Mouse (Mus musculus): ENCODE measurements around the gene Uqcc1. TPM values are rescaled to one million over a fixed set of nuclear protein-coding genes. Genes with fewer than 3 reads are reported as not detected.
A peak's percentile ranks its signal among the peaks of the same experiment; 100 is the strongest.

Gene Uqcc1
- polyA plus RNA-seq, 2 experiments: 17.4 to 25.6 TPM

GRCm38 (mm10) chr2:155804053-155804452 lies 126.1 kb downstream of the Uqcc1 start:
- WGBS (ENCODE audit: insufficient replicate concordance): 41% methylated on average over 5 of the region's 5 CpGs
- Histone ChIP-seq H3K27me3 (ENCODE audit: control insufficient read depth, insufficient read depth, low read length) (no peaks in the 10 kb centered on the region; the same call in 1 of the 2 replicates), H3K9me3 (ENCODE audit: control insufficient read depth, low read length) (no peaks in the 10 kb centered on the region), H3K4me2 (ENCODE audit: low read depth) (no peak overlapping the region), H3K9ac (replicated peaks) (no peak overlapping the region), H3K36me3 (replicated peaks; ENCODE audit: control insufficient read depth, insufficient read depth, low read depth) (no peaks in the 10 kb centered on the region), H3K27ac (no peak overlapping the region), H3K4me1 (replicated peaks; ENCODE audit: control insufficient read depth in 2 of 2, insufficient read depth in 2 of 2, low read length in 1 of 2) (no peaks in the 10 kb centered on the region), H3K4me3 (ENCODE audit: insufficient read depth in 1 of 2, low read depth in 2 of 2, low read length in 2 of 2) (no peak overlapping the region)
- TF ChIP-seq CTCF (IDR thresholded peaks at IDR 0.05; ENCODE audit: low read depth) (no peak), EP300 (IDR thresholded peaks at IDR 0.05; ENCODE audit: low read depth) (no peak)
- ATAC-seq (ENCODE audit: insufficient read depth) (no peak), DNase-seq (ENCODE audit: low read depth in 3 of 3, low spot score in 3 of 3) (no peak)

GRCm38 (mm10) chr2:155802761-155803160 lies 127.3 kb downstream of the Uqcc1 start:
- 42% methylated on average over 3 of the region's 3 CpGs for WGBS (ENCODE audit: insufficient replicate concordance)
- no peaks in the 10 kb centered on the region for H3K36me3 ChIP-seq (replicated peaks; ENCODE audit: control insufficient read depth, insufficient read depth, low read depth)
- H3K9ac ChIP-seq (replicated peaks): no peak overlapping the region
- no peak overlapping the region for H3K4me2 ChIP-seq (ENCODE audit: low read depth)
- no peaks in the 10 kb centered on the region; the same call in 1 of the 2 replicates for H3K27me3 ChIP-seq (ENCODE audit: control insufficient read depth, insufficient read depth, low read length)
- no peak overlapping the region for H3K4me3 ChIP-seq (ENCODE audit: insufficient read depth in 1 of 2, low read depth in 2 of 2, low read length in 2 of 2)
- H3K27ac ChIP-seq: no peak overlapping the region
- H3K4me1 ChIP-seq (replicated peaks; ENCODE audit: control insufficient read depth in 2 of 2, insufficient read depth in 2 of 2, low read length in 1 of 2): no peaks in the 10 kb centered on the region
- TF ChIP-seq CTCF (IDR thresholded peaks at IDR 0.05; ENCODE audit: low read depth) (peak; percentile 67), EP300 (IDR thresholded peaks at IDR 0.05; ENCODE audit: low read depth) (no peak)
- ATAC-seq (ENCODE audit: insufficient read depth) (no peak), DNase-seq (ENCODE audit: low read depth in 3 of 3, low spot score in 3 of 3) (peak in 1 of 3 experiments; percentile 16)
- H3K9me3 ChIP-seq (ENCODE audit: control insufficient read depth, low read length): no peaks in the 10 kb centered on the region

- Histone ChIP-seq H3K4me2 (ENCODE audit: low read depth) (no peak overlapping the region), H3K9ac (replicated peaks) (no peak overlapping the region), H3K36me3 (replicated peaks; ENCODE audit: control insufficient read depth, insufficient read depth, low read depth) (no peaks in the 10 kb centered on the region), H3K27ac (no peak overlapping the region), H3K4me1 (replicated peaks; ENCODE audit: control insufficient read depth in 2 of 2, insufficient read depth in 2 of 2, low read length in 1 of 2) (no peaks in the 10 kb centered on the region), H3K9me3 (ENCODE audit: control insufficient read depth, low read length) (no peaks in the 10 kb centered on the region), H3K27me3 (ENCODE audit: control insufficient read depth, insufficient read depth, low read length) (no peaks in the 10 kb centered on the region), H3K4me3 (ENCODE audit: insufficient read depth in 1 of 2, low read depth in 2 of 2, low read length in 2 of 2) (no peak overlapping the region)
- no peak for DNase-seq (ENCODE audit: low read depth in 3 of 3, low spot score in 3 of 3)
- TF ChIP-seq CTCF (IDR thresholded peaks at IDR 0.05; ENCODE audit: low read depth) (no peak), EP300 (IDR thresholded peaks at IDR 0.05; ENCODE audit: low read depth) (no peak)
- no peak for ATAC-seq (ENCODE audit: insufficient read depth)
- 41% methylated on average over 3 of the region's 3 CpGs for WGBS (ENCODE audit: insufficient replicate concordance)
Observed at GRCm38 (mm10) chr2:155798613-155799012, 131.5 kb downstream of the Uqcc1 start.

Other genes with a start within 250 kb of the Uqcc1 start
- 37.3 and 37.7 TPM in 2 replicates for gene Trpc4ap, start 237.9 kb downstream of the Uqcc1 start, polyA plus RNA-seq (2012; rRNA removed)
- gene Trpc4ap, start 237.9 kb downstream of the Uqcc1 start, polyA plus RNA-seq (2014; fragmentation: Nextera tagmentation; extraction: Ambion mirVana): 44.7 and 48.7 TPM in 2 replicates
- gene Edem2, start 200.8 kb downstream of the Uqcc1 start, polyA plus RNA-seq (2012; rRNA removed): 12.0 and 13.9 TPM in 2 replicates
- 21.2 and 22.6 TPM in 2 replicates for gene Edem2, start 200.8 kb downstream of the Uqcc1 start, polyA plus RNA-seq (2014; fragmentation: Nextera tagmentation; extraction: Ambion mirVana)
- gene Gm17581, start 194.4 kb downstream of the Uqcc1 start, polyA plus RNA-seq (2012; rRNA removed): not detected in 2 replicates
- gene Gm17581, start 194.4 kb downstream of the Uqcc1 start, polyA plus RNA-seq (2014; fragmentation: Nextera tagmentation; extraction: Ambion mirVana): not detected in 2 replicates
- 0.56 and 0.93 TPM in 2 replicates for gene Procr, start 179.2 kb downstream of the Uqcc1 start, polyA plus RNA-seq (2012; rRNA removed)
- 0.56 and 0.74 TPM in 2 replicates for gene Procr, start 179.2 kb downstream of the Uqcc1 start, polyA plus RNA-seq (2014; fragmentation: Nextera tagmentation; extraction: Ambion mirVana)
- gene Mmp24, start 155.0 kb downstream of the Uqcc1 start, polyA plus RNA-seq (2012; rRNA removed): 0.01 and 0.06 TPM in 2 replicates
- gene Mmp24, start 155.0 kb downstream of the Uqcc1 start, polyA plus RNA-seq (2014; fragmentation: Nextera tagmentation; extraction: Ambion mirVana): not detected in 2 replicates
- gene BC029722, start 110.9 kb downstream of the Uqcc1 start, polyA plus RNA-seq (2012; rRNA removed): 3.7 and 5.0 TPM in 2 replicates
- gene BC029722, start 110.9 kb downstream of the Uqcc1 start, polyA plus RNA-seq (2014; fragmentation: Nextera tagmentation; extraction: Ambion mirVana): 2.6 and 2.7 TPM in 2 replicates
- gene Eif6, start 103.4 kb downstream of the Uqcc1 start, polyA plus RNA-seq (2012; rRNA removed): 40.9 and 62.4 TPM in 2 replicates
- 128 TPM in 2 replicates for gene Eif6, start 103.4 kb downstream of the Uqcc1 start, polyA plus RNA-seq (2014; fragmentation: Nextera tagmentation; extraction: Ambion mirVana)
- not detected in 2 replicates for gene Fam83c, start 95.5 kb downstream of the Uqcc1 start, polyA plus RNA-seq (2012; rRNA removed)
- gene Fam83c, start 95.5 kb downstream of the Uqcc1 start, polyA plus RNA-seq (2014; fragmentation: Nextera tagmentation; extraction: Ambion mirVana): 0.05 and 0.09 TPM in 2 replicates
- not detected in 2 replicates for gene Gm15557, start 10.4 kb upstream of the Uqcc1 start, polyA plus RNA-seq (2012; rRNA removed)
- not detected in 2 replicates for gene Gm15557, start 10.4 kb upstream of the Uqcc1 start, polyA plus RNA-seq (2014; fragmentation: Nextera tagmentation; extraction: Ambion mirVana)
- 0.02 and 0.09 TPM in 2 replicates for gene Gdf5, start 15.1 kb upstream of the Uqcc1 start, polyA plus RNA-seq (2012; rRNA removed)
- not detected in 2 replicates for gene Gdf5, start 15.1 kb upstream of the Uqcc1 start, polyA plus RNA-seq (2014; fragmentation: Nextera tagmentation; extraction: Ambion mirVana)
- gene Cep250, start 26.1 kb upstream of the Uqcc1 start, polyA plus RNA-seq (2012; rRNA removed): 6.0 and 9.8 TPM in 2 replicates
- gene Cep250, start 26.1 kb upstream of the Uqcc1 start, polyA plus RNA-seq (2014; fragmentation: Nextera tagmentation; extraction: Ambion mirVana): 7.4 and 9.3 TPM in 2 replicates
- gene 6430550D23Rik, start 77.7 kb upstream of the Uqcc1 start, polyA plus RNA-seq (2012; rRNA removed): 1.6 and 2.1 TPM in 2 replicates
- 0.41 and 1.9 TPM in 2 replicates for gene 6430550D23Rik, start 77.7 kb upstream of the Uqcc1 start, polyA plus RNA-seq (2014; fragmentation: Nextera tagmentation; extraction: Ambion mirVana)
- 72.8 and 90.2 TPM in 2 replicates for gene Ergic3, start 77.7 kb upstream of the Uqcc1 start, polyA plus RNA-seq (2012; rRNA removed)
- 95.7 and 98.0 TPM in 2 replicates for gene Ergic3, start 77.7 kb upstream of the Uqcc1 start, polyA plus RNA-seq (2014; fragmentation: Nextera tagmentation; extraction: Ambion mirVana)
- gene Fer1l4, start 122.6 kb upstream of the Uqcc1 start, polyA plus RNA-seq (2012; rRNA removed): 0.02 TPM in 1 of 2 replicates, not detected in the other
- not detected in 2 replicates for gene Fer1l4, start 122.6 kb upstream of the Uqcc1 start, polyA plus RNA-seq (2014; fragmentation: Nextera tagmentation; extraction: Ambion mirVana)
- 0.69 and 1.1 TPM in 2 replicates for gene Spag4, start 134.9 kb upstream of the Uqcc1 start, polyA plus RNA-seq (2012; rRNA removed)
- gene Spag4, start 134.9 kb upstream of the Uqcc1 start, polyA plus RNA-seq (2014; fragmentation: Nextera tagmentation; extraction: Ambion mirVana): 0.49 and 1.2 TPM in 2 replicates
- gene Cpne1, start 181.7 kb upstream of the Uqcc1 start, polyA plus RNA-seq (2012; rRNA removed): 17.9 and 21.2 TPM in 2 replicates
- 11.5 and 14.0 TPM in 2 replicates for gene Cpne1, start 181.7 kb upstream of the Uqcc1 start, polyA plus RNA-seq (2014; fragmentation: Nextera tagmentation; extraction: Ambion mirVana)
- 1.7 and 5.0 TPM in 2 replicates for gene Rbm12, start 181.7 kb upstream of the Uqcc1 start, polyA plus RNA-seq (2012; rRNA removed)
- gene Rbm12, start 181.7 kb upstream of the Uqcc1 start, polyA plus RNA-seq (2014; fragmentation: Nextera tagmentation; extraction: Ambion mirVana): 9.6 and 9.8 TPM in 2 replicates
- gene Gm28036, start 196.8 kb upstream of the Uqcc1 start, polyA plus RNA-seq (2012; rRNA removed): 1.9 and 3.9 TPM in 2 replicates
- 5.1 and 5.5 TPM in 2 replicates for gene Gm28036, start 196.8 kb upstream of the Uqcc1 start, polyA plus RNA-seq (2014; fragmentation: Nextera tagmentation; extraction: Ambion mirVana)
- gene Romo1, start 213.7 kb upstream of the Uqcc1 start, polyA plus RNA-seq (2012; rRNA removed): 123 and 181 TPM in 2 replicates
- 248 and 249 TPM in 2 replicates for gene Romo1, start 213.7 kb upstream of the Uqcc1 start, polyA plus RNA-seq (2014; fragmentation: Nextera tagmentation; extraction: Ambion mirVana)
- gene Nfs1, start 213.9 kb upstream of the Uqcc1 start, polyA plus RNA-seq (2012; rRNA removed): 37.3 and 40.9 TPM in 2 replicates
- 55.3 and 62.5 TPM in 2 replicates for gene Nfs1, start 213.9 kb upstream of the Uqcc1 start, polyA plus RNA-seq (2014; fragmentation: Nextera tagmentation; extraction: Ambion mirVana)
- 46.5 and 69.5 TPM in 2 replicates for gene Rbm39, start 249.9 kb upstream of the Uqcc1 start, polyA plus RNA-seq (2012; rRNA removed)
- gene Rbm39, start 249.9 kb upstream of the Uqcc1 start, polyA plus RNA-seq (2014; fragmentation: Nextera tagmentation; extraction: Ambion mirVana): 207 and 223 TPM in 2 replicates